Mouse (Mus musculus) erythroblast, embryonic 14.5 days (primary cell): Measurements from ENCODE around the gene Ube2e1.

Experiments
- GATA1 ChIP-seq: IDR thresholded peaks from 2 replicates; pipeline ENCODE4 v1.6.1; 2012; ENCODE audit warnings: low read length, inconsistent platforms, mixed read lengths
- TAL1 ChIP-seq: IDR thresholded peaks from 3 replicates; pipeline ENCODE4 v1.6.1; 2012; ENCODE audit warnings: low read length, inconsistent platforms, mixed read lengths

- no peak for TF ChIP-seq TAL1
- TF ChIP-seq GATA1: no peak
Observed at GRCm38 (mm10) chr14:18287391-18287790, 44.3 kb downstream of the Ube2e1 start.
